Mouse (Mus musculus) kidney, embryonic 14.5 days (tissue): Measurements from ENCODE around the gene Rnf144a. TPM values are rescaled to one million over a fixed set of nuclear protein-coding genes. Genes with fewer than 3 reads are reported as not detected.

Experiments used
- ATAC-seq: fragments of 200-750 bp; cut with Nextera tagmentation; 2 replicates; pipeline ENCODE4 v1.8.0; 2017; ENCODE audit warnings: moderate number of reproducible peaks, mild to moderate bottlenecking, moderate TSS enrichment, moderate library complexity; ENCODE audit not compliant: low FRiP score, low TSS enrichment
- H3K27ac ChIP-seq: fragments of 300-500 bp; sonication (generic); 2 replicates; pipeline ENCODE4 v1.5.1; 2014; ENCODE audit warnings: low read depth, mild to moderate bottlenecking, low read length, moderate library complexity, mixed read lengths
- H3K27me3 ChIP-seq: fragments of 300-500 bp; sonication (generic); 2 replicates; pipeline ENCODE4 v1.6.1; 2014; ENCODE audit warnings: mild to moderate bottlenecking, low read length; ENCODE audit not compliant: control insufficient read depth, insufficient read depth
- H3K36me3 ChIP-seq: fragments of 300-500 bp; sonication (generic); 2 replicates; pipeline ENCODE4 v1.6.1; 2014; ENCODE audit warnings: low read length, mixed read lengths; ENCODE audit not compliant: control insufficient read depth, insufficient read depth
- H3K4me1 ChIP-seq: fragments of 300-500 bp; sonication (generic); 2 replicates; pipeline ENCODE4 v1.6.1; 2014; ENCODE audit warnings: low read length, mixed read lengths; ENCODE audit not compliant: control insufficient read depth, insufficient read depth
- H3K4me2 ChIP-seq: fragments of 300-500 bp; sonication (generic); replicated peaks from 2 replicates; pipeline ENCODE4 v1.6.1; 2014; ENCODE audit warnings: low read depth, mild to moderate bottlenecking, low read length
- H3K4me3 ChIP-seq: fragments of 300-500 bp; sonication (generic); 2 replicates; pipeline ENCODE4 v1.5.1; 2014; ENCODE audit warnings: mild to moderate bottlenecking, low read length
- H3K9ac ChIP-seq: fragments of 300-500 bp; sonication (generic); 2 replicates; pipeline ENCODE4 v1.6.1; 2014; ENCODE audit warnings: low read depth, mild to moderate bottlenecking, low read length, moderate library complexity
- H3K9me3 ChIP-seq: fragments of 300-500 bp; sonication (generic); 2 replicates; pipeline ENCODE4 v1.6.1; 2016; ENCODE audit warnings: low read length; ENCODE audit not compliant: control insufficient read depth
- WGBS: fragments of 180-500 bp; shearing (Covaris S2); extraction: QIAGEN DNeasy Blood & Tissue Kit; methylation state at CpG from one replicate; pipeline ENCODE4 v1.1.7; 2014; 5-methylcytosine and 5-hydroxymethylcytosine counted together
- polyA plus RNA-seq: library from polyadenylated mRNA; unstranded; fragments of >200 nt; fragmentation: Nextera tagmentation; extraction: Ambion mirVana; gene quantifications from 2 replicates; pipeline ENCODE4 v1.2.1, GENCODE M21; 2014

Rnf144a gene
- polyA plus RNA-seq, 1 experiment from 2014 or later, result 29.8 TPM

DNA sequence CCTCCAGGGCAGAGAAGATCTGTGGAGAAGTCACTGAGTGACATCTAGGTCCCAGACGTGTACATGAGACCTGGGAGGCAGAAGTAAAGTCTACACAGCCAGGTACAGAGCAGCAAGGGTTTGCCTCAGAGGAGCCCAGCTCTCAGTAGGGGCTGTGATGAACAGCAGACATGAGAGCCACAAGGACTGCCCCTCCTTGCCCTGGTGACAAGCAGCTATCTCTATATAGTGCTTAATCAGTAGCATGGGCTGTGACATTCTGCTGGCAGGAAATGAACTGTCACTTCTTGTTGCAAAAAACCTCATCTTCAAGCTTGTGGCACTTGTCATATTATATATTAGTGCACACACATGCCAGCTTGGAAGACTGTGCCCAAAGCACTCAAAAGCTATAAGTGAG is 81.4 kb downstream of the Rnf144a start:
- Histone ChIP-seq H3K4me1 (no peaks in the 10 kb centered on the region), H3K27ac (no peak overlapping the region), H3K9me3 (no peaks in the 10 kb centered on the region), H3K36me3 (peaks cover 19% of the 10 kb centered on the region; the same call in 1 of the 2 replicates), H3K4me3 (no peak overlapping the region), H3K4me2 (no peak overlapping the region), H3K9ac (no peak overlapping the region), H3K27me3 (no peaks in the 10 kb centered on the region)
- WGBS, result 83% methylated on average over 1 of the region's 1 CpGs
- ATAC-seq, result no peak

- no peak overlapping the region for H3K4me2 ChIP-seq
- H3K4me1 ChIP-seq, result no peaks in the 10 kb centered on the region
- no peak overlapping the region for H3K4me3 ChIP-seq
- no peak overlapping the region for H3K9ac ChIP-seq
- peaks cover 18% of the 10 kb centered on the region; the same call in 1 of the 2 replicates for H3K36me3 ChIP-seq
- 65% methylated on average over 3 of the region's 3 CpGs for WGBS
- H3K27me3 ChIP-seq, result no peaks in the 10 kb centered on the region
- H3K27ac ChIP-seq, result no peak overlapping the region
- ATAC-seq, result no peak
- no peaks in the 10 kb centered on the region for H3K9me3 ChIP-seq
Observed at GRCm38 (mm10) chr12:26331048-26331447, 84.0 kb downstream of the Rnf144a start.

DNA sequence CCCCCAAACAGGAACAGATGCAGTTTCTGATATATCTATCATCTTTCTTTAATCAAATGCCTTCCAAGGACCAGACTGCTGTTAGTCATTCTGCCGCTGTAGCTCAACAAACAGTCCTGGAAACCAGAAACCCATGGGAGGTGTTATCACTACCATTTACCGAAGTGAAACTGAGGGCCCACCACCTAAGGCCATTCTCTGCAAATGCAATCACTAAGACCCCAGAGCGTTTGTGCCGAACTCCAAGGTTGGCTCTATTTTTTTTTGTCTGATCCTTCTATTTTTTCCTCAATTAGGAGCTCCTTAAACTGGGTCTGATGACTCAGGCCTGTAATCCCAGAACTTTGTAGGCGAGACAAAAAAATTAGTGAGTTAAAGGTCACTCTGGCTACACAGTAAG is 85.3 kb downstream of the Rnf144a start:
- Histone ChIP-seq H3K9ac (no peak overlapping the region), H3K27ac (no peak overlapping the region), H3K4me1 (no peaks in the 10 kb centered on the region), H3K4me2 (no peak overlapping the region), H3K27me3 (no peaks in the 10 kb centered on the region), H3K9me3 (no peaks in the 10 kb centered on the region), H3K36me3 (peaks cover 19% of the 10 kb centered on the region; the same call in 1 of the 2 replicates), H3K4me3 (no peak overlapping the region)
- no peak for ATAC-seq
- WGBS, result 46% methylated on average over 5 of the region's 5 CpGs

- Histone ChIP-seq H3K27me3 (no peaks in the 10 kb centered on the region), H3K36me3 (peaks cover 19% of the 10 kb centered on the region; the same call in 1 of the 2 replicates), H3K9me3 (no peaks in the 10 kb centered on the region), H3K4me2 (no peak overlapping the region), H3K9ac (no peak overlapping the region), H3K4me1 (no peaks in the 10 kb centered on the region), H3K4me3 (no peak overlapping the region), H3K27ac (no peak overlapping the region)
- no peak for ATAC-seq
- WGBS, result 78% methylated on average over 6 of the region's 6 CpGs
Observed at GRCm38 (mm10) chr12:26329031-26329675, 85.9 kb downstream of the Rnf144a start.

DNA sequence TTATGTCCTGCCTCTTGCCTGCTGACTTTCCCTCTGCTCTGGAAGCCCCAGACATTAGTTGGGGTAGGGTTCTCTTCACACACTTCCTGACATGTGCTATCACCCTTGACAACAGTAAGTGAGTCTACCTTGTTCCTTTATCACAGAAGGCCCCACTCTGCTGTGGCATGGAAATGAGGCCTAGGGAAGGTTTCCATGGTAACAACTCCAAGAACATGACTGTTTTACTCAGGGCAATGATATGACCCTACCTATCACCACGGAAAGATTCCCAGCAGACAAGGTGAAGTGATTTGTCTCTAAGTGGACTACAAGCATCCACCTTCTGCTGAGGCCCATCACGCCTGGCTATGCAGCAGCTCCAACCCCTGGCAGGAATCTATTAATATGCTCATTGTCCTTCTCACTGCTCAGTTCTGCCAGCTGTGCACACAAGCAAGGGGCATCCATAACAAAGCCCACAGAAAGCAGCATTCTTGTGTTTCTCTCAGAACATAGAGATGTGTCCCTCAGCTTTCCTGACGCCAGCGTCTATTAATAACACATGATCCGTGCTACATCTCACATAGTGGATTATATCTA is 91.2 kb downstream of the Rnf144a start:
- H3K27ac ChIP-seq, result no peak overlapping the region
- H3K4me1 ChIP-seq, result no peaks in the 10 kb centered on the region
- no peak for ATAC-seq
- H3K27me3 ChIP-seq, result no peaks in the 10 kb centered on the region
- no peak overlapping the region for H3K4me3 ChIP-seq
- H3K36me3 ChIP-seq, result peaks cover 33% of the 10 kb centered on the region; the same call in 1 of the 2 replicates
- H3K9ac ChIP-seq, result no peak overlapping the region
- H3K9me3 ChIP-seq, result no peaks in the 10 kb centered on the region
- WGBS, result 93% methylated on average over 5 of the region's 5 CpGs
- H3K4me2 ChIP-seq, result no peak overlapping the region

DNA sequence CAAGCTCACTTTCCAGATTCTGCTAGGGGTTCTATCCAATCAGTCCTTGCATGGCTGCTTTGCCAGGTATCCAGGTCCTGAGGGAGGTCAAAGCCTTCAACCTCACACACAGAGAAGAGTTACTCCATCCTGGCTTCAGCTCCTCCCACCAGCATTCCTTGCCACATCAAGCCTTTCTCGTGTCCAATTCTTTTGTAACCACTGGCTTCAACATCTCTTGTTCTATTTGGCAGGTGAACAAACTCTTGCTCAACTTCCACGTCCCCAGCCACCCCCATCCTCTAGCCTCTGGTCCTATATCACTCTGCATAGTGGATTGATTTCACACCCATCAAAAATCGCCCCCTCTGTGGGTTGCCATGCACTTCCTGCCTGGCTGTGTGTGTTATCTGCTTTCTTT is 98.8 kb downstream of the Rnf144a start:
- Histone ChIP-seq H3K27me3 (no peaks in the 10 kb centered on the region), H3K4me2 (no peak overlapping the region), H3K9ac (no peak overlapping the region), H3K4me1 (no peaks in the 10 kb centered on the region), H3K27ac (no peak overlapping the region), H3K9me3 (no peaks in the 10 kb centered on the region), H3K36me3 (peaks cover 52% of the 10 kb centered on the region), H3K4me3 (no peak overlapping the region)
- no peak for ATAC-seq
- 79% methylated on average over 3 of the region's 3 CpGs for WGBS

- Histone ChIP-seq H3K9me3 (no peaks in the 10 kb centered on the region), H3K4me1 (no peaks in the 10 kb centered on the region), H3K4me3 (no peak overlapping the region), H3K27ac (no peak overlapping the region), H3K9ac (no peak overlapping the region), H3K36me3 (peaks cover 53% of the 10 kb centered on the region), H3K27me3 (no peaks in the 10 kb centered on the region), H3K4me2 (no peak overlapping the region)
- WGBS, result 42% methylated on average over 5 of the region's 5 CpGs
- ATAC-seq, result no peak
Observed at GRCm38 (mm10) chr12:26314959-26315358, 100.1 kb downstream of the Rnf144a start.

- Histone ChIP-seq H3K27me3 (no peaks in the 10 kb centered on the region), H3K9ac (no peak overlapping the region), H3K36me3 (peaks cover 38% of the 10 kb centered on the region; the same call in 1 of the 2 replicates), H3K9me3 (no peaks in the 10 kb centered on the region), H3K4me3 (no peak overlapping the region), H3K4me1 (no peaks in the 10 kb centered on the region), H3K27ac (no peak overlapping the region), H3K4me2 (no peak overlapping the region)
- ATAC-seq, result no peak
Observed at GRCm38 (mm10) chr12:26311548-26311947, 103.5 kb downstream of the Rnf144a start.

- no peak for ATAC-seq
- Histone ChIP-seq H3K36me3 (peaks cover 34% of the 10 kb centered on the region; the same call in 1 of the 2 replicates), H3K27me3 (no peaks in the 10 kb centered on the region), H3K27ac (no peak overlapping the region), H3K9ac (no peak overlapping the region), H3K4me1 (no peaks in the 10 kb centered on the region), H3K4me2 (no peak overlapping the region), H3K4me3 (no peak overlapping the region), H3K9me3 (no peaks in the 10 kb centered on the region)
- 88% methylated on average over 11 of the region's 11 CpGs for WGBS
Observed at GRCm38 (mm10) chr12:26310247-26310646, 104.8 kb downstream of the Rnf144a start.
